Mouse (Mus musculus): ENCODE data around the gene Psap. TPM values are rescaled to one million over a fixed set of nuclear protein-coding genes. Genes with fewer than 3 reads are reported as not detected.
"Not testable (repeated sequence)": the region's sequence is repeated elsewhere in the genome, so short reads cannot be mapped to it uniquely, and the experiment has no call there.

Gene Psap
- polyA plus RNA-seq, 1 experiment from 2014 or later: 118 TPM

GRCm38 (mm10) chr10:60246519-60246918 is 30.9 kb upstream of the Psap start:
- H3K27ac ChIP-seq: no peak overlapping the region
- H3K4me3 ChIP-seq: no peak overlapping the region
- ATAC-seq (replicated peaks; ENCODE audit: insufficient number of reproducible peaks, insufficient read depth, low FRiP score, low read depth): no peak
- H3K36me3 ChIP-seq: no peaks in the 10 kb centered on the region
- H3K9me3 ChIP-seq (replicated peaks): no peaks in the 10 kb centered on the region
- 44% methylated on average over 5 of the region's 5 CpGs for WGBS
- H3K9ac ChIP-seq: no peak overlapping the region
- no peak overlapping the region for H3K4me2 ChIP-seq
- H3K4me1 ChIP-seq (replicated peaks): no peaks in the 10 kb centered on the region
- H3K27me3 ChIP-seq: no peaks in the 10 kb centered on the region

- not testable (repeated sequence) for H3K4me1 ChIP-seq (replicated peaks); H3K27me3 ChIP-seq; H3K9ac ChIP-seq; H3K4me3 ChIP-seq; H3K4me2 ChIP-seq; H3K27ac ChIP-seq; ATAC-seq (replicated peaks; ENCODE audit: insufficient number of reproducible peaks, insufficient read depth, low FRiP score, low read depth); H3K9me3 ChIP-seq (replicated peaks); H3K36me3 ChIP-seq
- WGBS: 85% methylated on average over 3 of the region's 3 CpGs
Measured at GRCm38 (mm10) chr10:60248345-60248744, 29.1 kb upstream of the Psap start.

GRCm38 (mm10) chr10:60250426-60250965 is 26.9 kb upstream of the Psap start:
- no peaks in the 10 kb centered on the region for H3K27me3 ChIP-seq
- no peak for ATAC-seq (replicated peaks; ENCODE audit: insufficient number of reproducible peaks, insufficient read depth, low FRiP score, low read depth)

GRCm38 (mm10) chr10:60252187-60252586 is 25.2 kb upstream of the Psap start:
- H3K4me2 ChIP-seq: no peak overlapping the region
- H3K9ac ChIP-seq: no peak overlapping the region
- 72% methylated on average over 4 of the region's 4 CpGs for WGBS
- H3K36me3 ChIP-seq: no peaks in the 10 kb centered on the region
- H3K27me3 ChIP-seq: no peaks in the 10 kb centered on the region
- no peak overlapping the region for H3K4me3 ChIP-seq
- ATAC-seq (replicated peaks; ENCODE audit: insufficient number of reproducible peaks, insufficient read depth, low FRiP score, low read depth): no peak
- no peaks in the 10 kb centered on the region for H3K9me3 ChIP-seq (replicated peaks)
- 0 out of 2 replicates have a peak, but pooled peaks cover 2% of the 10 kb centered on the region for H3K4me1 ChIP-seq (replicated peaks)
- H3K27ac ChIP-seq: no peak overlapping the region

More at GRCm38 (mm10) chr10:60250426-60250965, 26.9 kb upstream of the Psap start:
- H3K4me2 ChIP-seq: no peak overlapping the region
- H3K36me3 ChIP-seq: no peaks in the 10 kb centered on the region
- no peak overlapping the region for H3K4me3 ChIP-seq
- WGBS: 80% methylated on average over 13 of the region's 13 CpGs
- no peak overlapping the region for H3K9ac ChIP-seq
- H3K4me1 ChIP-seq (replicated peaks): no peaks in the 10 kb centered on the region
- H3K27ac ChIP-seq: no peak overlapping the region
- H3K9me3 ChIP-seq (replicated peaks): no peaks in the 10 kb centered on the region

GRCm38 (mm10) chr10:60252606-60253005 is 24.8 kb upstream of the Psap start:
- ATAC-seq (replicated peaks; ENCODE audit: insufficient number of reproducible peaks, insufficient read depth, low FRiP score, low read depth): no peak
- Histone ChIP-seq H3K27me3 (no peaks in the 10 kb centered on the region), H3K4me3 (no peak overlapping the region), H3K9ac (no peak overlapping the region), H3K4me2 (no peak overlapping the region), H3K27ac (no peak overlapping the region), H3K9me3 (replicated peaks) (no peaks in the 10 kb centered on the region), H3K36me3 (no peaks in the 10 kb centered on the region), H3K4me1 (replicated peaks) (0 out of 2 replicates have a peak, but pooled peaks cover 2% of the 10 kb centered on the region)
- 87% methylated on average over 4 of the region's 4 CpGs for WGBS

GRCm38 (mm10) chr10:60256088-60256487 is 21.3 kb upstream of the Psap start:
- Histone ChIP-seq H3K4me3 (no peak overlapping the region), H3K27me3 (no peaks in the 10 kb centered on the region), H3K9ac (no peak overlapping the region), H3K27ac (no peak overlapping the region), H3K9me3 (replicated peaks) (no peaks in the 10 kb centered on the region), H3K4me2 (no peak overlapping the region), H3K4me1 (replicated peaks) (peaks cover 7% of the 10 kb centered on the region), H3K36me3 (no peaks in the 10 kb centered on the region)
- no peak for ATAC-seq (replicated peaks; ENCODE audit: insufficient number of reproducible peaks, insufficient read depth, low FRiP score, low read depth)
- 61% methylated on average over 6 of the region's 6 CpGs for WGBS

GRCm38 (mm10) chr10:60257261-60257825 is 20.1 kb upstream of the Psap start:
- no peak for ATAC-seq (replicated peaks; ENCODE audit: insufficient number of reproducible peaks, insufficient read depth, low FRiP score, low read depth)
- H3K9me3 ChIP-seq (replicated peaks): no peaks in the 10 kb centered on the region
- H3K4me3 ChIP-seq: no peak overlapping the region
- 69% methylated on average over 16 of the region's 16 CpGs for WGBS
- H3K27me3 ChIP-seq: no peaks in the 10 kb centered on the region
- H3K9ac ChIP-seq: no peak overlapping the region
- H3K4me2 ChIP-seq: no peak overlapping the region
- H3K4me1 ChIP-seq (replicated peaks): peaks cover 15% of the 10 kb centered on the region
- no peaks in the 10 kb centered on the region for H3K36me3 ChIP-seq
- H3K27ac ChIP-seq: no peak overlapping the region

DNA sequence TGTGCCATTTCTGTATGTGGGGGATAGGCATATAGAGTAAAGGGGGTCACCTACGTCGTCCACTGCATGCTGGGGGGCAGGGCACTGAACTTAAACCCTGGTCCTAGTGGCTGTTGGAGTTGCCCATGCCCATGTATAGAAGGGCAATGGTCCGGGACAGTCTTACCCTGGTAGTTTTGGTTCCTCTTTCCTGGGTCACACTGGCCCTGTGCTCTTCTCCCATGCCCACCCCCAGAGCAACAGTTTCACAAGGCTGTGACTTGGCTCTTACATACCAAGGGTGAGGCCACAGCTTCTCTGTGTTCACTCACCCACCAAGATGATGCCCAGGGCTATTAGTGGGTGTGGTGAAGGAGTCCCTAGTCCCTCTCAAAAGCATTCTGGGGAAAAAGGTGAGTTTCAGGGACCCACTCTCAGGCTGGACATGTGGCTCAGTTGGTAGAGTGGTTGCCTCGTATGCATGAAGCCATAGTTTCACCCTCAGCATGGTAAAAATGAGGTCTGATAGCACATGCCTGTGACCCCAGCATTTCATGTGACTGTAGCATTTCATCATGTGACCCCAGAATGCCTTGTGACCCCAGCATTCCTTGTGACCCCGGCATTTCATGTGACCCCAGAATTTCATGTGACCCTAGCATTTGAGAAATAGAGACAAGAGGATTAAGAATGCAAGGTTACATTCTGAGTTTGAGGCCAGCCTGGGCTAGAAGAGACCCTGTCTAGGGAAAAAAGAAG is 16.7 kb upstream of the Psap start:
- H3K4me2 ChIP-seq: no peak overlapping the region
- H3K9me3 ChIP-seq (replicated peaks): no peaks in the 10 kb centered on the region
- no peak overlapping the region for H3K9ac ChIP-seq
- ATAC-seq (replicated peaks; ENCODE audit: insufficient number of reproducible peaks, insufficient read depth, low FRiP score, low read depth): no peak
- no peak overlapping the region for H3K27ac ChIP-seq
- H3K4me3 ChIP-seq: no peak overlapping the region
- 86% methylated on average over 5 of the region's 5 CpGs for WGBS
- no peaks in the 10 kb centered on the region for H3K36me3 ChIP-seq
- peaks cover 28% of the 10 kb centered on the region for H3K4me1 ChIP-seq (replicated peaks)
- no peaks in the 10 kb centered on the region for H3K27me3 ChIP-seq

DNA sequence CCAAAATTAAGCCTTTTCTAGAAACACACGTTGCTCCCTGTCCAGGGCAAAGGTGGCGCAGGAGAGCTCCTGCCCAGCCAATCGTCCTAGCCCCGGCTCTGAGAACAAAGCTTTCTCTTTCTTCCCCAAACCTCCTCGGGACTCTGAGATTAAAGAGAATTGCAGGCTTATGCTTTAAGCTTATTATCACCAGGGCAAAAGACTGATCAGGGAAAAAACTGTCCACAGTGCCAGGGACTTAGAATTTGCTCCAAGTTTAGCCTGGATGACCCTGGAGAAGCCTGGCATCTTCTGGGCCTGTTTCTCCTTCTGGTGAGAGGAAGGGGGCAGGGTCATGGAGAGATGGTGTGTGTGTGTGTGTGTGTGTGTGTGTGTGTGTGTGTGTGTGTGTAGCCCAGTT is 15.9 kb upstream of the Psap start:
- Histone ChIP-seq H3K4me3 (no peak overlapping the region), H3K36me3 (no peaks in the 10 kb centered on the region), H3K4me1 (replicated peaks) (peaks cover 26% of the 10 kb centered on the region), H3K27ac (no peak overlapping the region), H3K27me3 (no peaks in the 10 kb centered on the region), H3K9me3 (replicated peaks) (no peaks in the 10 kb centered on the region), H3K4me2 (no peak overlapping the region), H3K9ac (no peak overlapping the region)
- WGBS: 47% methylated on average over 5 of the region's 5 CpGs
- no peak for ATAC-seq (replicated peaks; ENCODE audit: insufficient number of reproducible peaks, insufficient read depth, low FRiP score, low read depth)

- ATAC-seq (replicated peaks; ENCODE audit: insufficient number of reproducible peaks, insufficient read depth, low FRiP score, low read depth): peak; percentile 83
- H3K4me2 ChIP-seq: no peak overlapping the region
- no peaks in the 10 kb centered on the region for H3K36me3 ChIP-seq
Measured at GRCm38 (mm10) chr10:60262386-60262785, 15.0 kb upstream of the Psap start.

GRCm38 (mm10) chr10:60263351-60263750 is 14.1 kb upstream of the Psap start:
- no peak for ATAC-seq (replicated peaks; ENCODE audit: insufficient number of reproducible peaks, insufficient read depth, low FRiP score, low read depth)
- Histone ChIP-seq H3K4me3 (no peak overlapping the region), H3K27ac (no peak overlapping the region)

More at GRCm38 (mm10) chr10:60262386-60262785, 15.0 kb upstream of the Psap start:
- 18% methylated on average over 3 of the region's 3 CpGs for WGBS
- no peak overlapping the region for H3K9ac ChIP-seq
- H3K4me1 ChIP-seq (replicated peaks): peaks cover 26% of the 10 kb centered on the region
- no peaks in the 10 kb centered on the region for H3K9me3 ChIP-seq (replicated peaks)
- no peak overlapping the region for H3K4me3 ChIP-seq
- no peaks in the 10 kb centered on the region for H3K27me3 ChIP-seq
- peak overlapping the region; percentile 77 for H3K27ac ChIP-seq

More at GRCm38 (mm10) chr10:60263351-60263750, 14.1 kb upstream of the Psap start:
- H3K27me3 ChIP-seq: no peaks in the 10 kb centered on the region
- H3K36me3 ChIP-seq: no peaks in the 10 kb centered on the region
- H3K4me2 ChIP-seq: no peak overlapping the region
- H3K9ac ChIP-seq: no peak overlapping the region
- WGBS: 84% methylated on average over 7 of the region's 7 CpGs
- H3K4me1 ChIP-seq (replicated peaks): peaks cover 26% of the 10 kb centered on the region
- no peaks in the 10 kb centered on the region for H3K9me3 ChIP-seq (replicated peaks)

All from heart, embryonic 15.5 days (tissue).